ENCODE assay signal across 12 mouse cellular contexts in the genomic region with DNA sequence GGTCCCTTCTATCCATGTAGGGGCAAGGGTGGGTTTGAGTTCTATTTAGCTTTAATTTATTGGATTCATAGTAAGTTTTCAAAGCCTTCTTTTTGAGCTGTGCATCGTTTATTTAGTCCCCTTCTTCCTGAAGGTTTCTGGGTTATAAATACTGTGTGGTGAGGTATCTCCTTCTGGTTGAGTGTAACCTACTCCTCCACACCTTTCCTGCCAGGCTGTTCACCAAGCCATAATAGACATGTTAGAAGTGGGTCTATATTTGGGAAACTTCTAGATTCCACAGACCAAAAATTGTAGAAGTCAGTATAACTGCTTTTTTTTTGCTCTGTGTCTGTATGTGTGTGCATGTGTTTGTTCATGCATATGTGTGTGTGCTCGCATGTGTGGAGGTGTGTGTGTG.
"Had no signal": no experiment of that assay in that cellular context is flagged by ENCODE, and none has a peak within 500 bp of the region (broad histone marks: within the 10 kb centered on the region; RNA-seq: fewer than 3 reads in every experiment).

No protein-coding gene starts in this region.

- DNase-seq: kidney, adult 2 months; kidney, postnatal 25 days; liver, embryonic 13.5 days; lung, adult 2 months; lung, postnatal 14 days; lung, postnatal 4 days; midbrain, embryonic 14.5 days; thymus, adult 2 months; thymus, postnatal 14 days; thymus, postnatal 4 days had no signal

- H3K4me3 ChIP-seq: layer of hippocampus, adult 2 months; liver, embryonic 13.5 days had no signal

- H3K4me1 ChIP-seq: liver, embryonic 13.5 days had no signal

- H3K27ac ChIP-seq: kidney, postnatal 0 days; layer of hippocampus, adult 2 months; liver, embryonic 13.5 days had no signal
